Mouse (Mus musculus): ENCODE measurements around the gene Chrm3.

- no peak for TF ChIP-seq CTCF (IDR thresholded peaks at IDR 0.05; ENCODE audit: low read depth, low read length)
- no peak for TF ChIP-seq EP300 (IDR thresholded peaks at IDR 0.05; ENCODE audit: insufficient read depth, low read depth, low read length)
- TF ChIP-seq POLR2A (IDR thresholded peaks at IDR 0.05; ENCODE audit: insufficient read depth, low read length), result no peak
Measured at GRCm38 (mm10) chr13:9887261-9887660, 473.4 kb downstream of the Chrm3 start.
